Mouse (Mus musculus) ES-Bruce4 (cell line): ENCODE data around the gene Wdr41. TPM values are rescaled to one million over a fixed set of nuclear protein-coding genes. Genes with fewer than 3 reads are reported as not detected.

ENCODE experiments used
- H3K27ac ChIP-seq: 2 replicates; pipeline ENCODE4 v1.5.1; 2012; ENCODE audit warnings: low read length, inconsistent platforms; ENCODE audit not compliant: insufficient read depth
- H3K27me3 ChIP-seq: 2 replicates; pipeline ENCODE4 v1.6.1; 2012; ENCODE audit warnings: mild to moderate bottlenecking, low read length, inconsistent platforms; ENCODE audit not compliant: control insufficient read depth, poor library complexity, insufficient read depth, severe bottlenecking
- H3K36me3 ChIP-seq: 2 replicates; pipeline ENCODE4 v1.6.1; 2012; ENCODE audit warnings: inconsistent platforms, mild to moderate bottlenecking, low read length, moderate library complexity; ENCODE audit not compliant: control insufficient read depth, poor library complexity, insufficient read depth, severe bottlenecking
- H3K4me1 ChIP-seq: one replicate; pipeline ENCODE4 v1.8.1; 2011; ENCODE audit warnings: low read length; ENCODE audit not compliant: control insufficient read depth, insufficient read depth
- H3K4me3 ChIP-seq: 2 replicates; pipeline ENCODE4 v1.5.1; 2011; ENCODE audit warnings: low read depth, mild to moderate bottlenecking, low read length
- H3K9ac ChIP-seq: 2 replicates; pipeline ENCODE4 v1.6.1; 2012; ENCODE audit warnings: low read depth, mild to moderate bottlenecking, inconsistent platforms; ENCODE audit not compliant: poor library complexity, severe bottlenecking
- H3K9me3 ChIP-seq: replicated peaks from 2 replicates; pipeline ENCODE4 v1.6.1; 2012; ENCODE audit warnings: mild to moderate bottlenecking, low read length, inconsistent platforms; ENCODE audit not compliant: control insufficient read depth, poor library complexity, insufficient read depth, severe bottlenecking
- CTCF ChIP-seq: IDR thresholded peaks from one replicate; pipeline ENCODE4 v1.8.1; 2011; ENCODE audit warnings: low read depth, low read length
- EP300 ChIP-seq: IDR thresholded peaks from 2 replicates; pipeline ENCODE4 v1.6.1; 2011; ENCODE audit warnings: low read depth, low read length; ENCODE audit not compliant: insufficient read depth
- POLR2A ChIP-seq: IDR thresholded peaks from one replicate; pipeline ENCODE4 v1.8.1; 2011; ENCODE audit warnings: low read length; ENCODE audit not compliant: insufficient read depth
- polyA plus RNA-seq: library from polyadenylated mRNA; stranded (reverse); fragments of >200 nt; gene quantifications from 2 replicates; pipeline ENCODE4 v1.2.4, GENCODE M21; 2011; ENCODE audit warnings: low read depth; ENCODE audit not compliant: missing spikeins, insufficient read depth, insufficient read length

Wdr41 gene
- polyA plus RNA-seq, 1 experiment: 13.4 TPM

GRCm38 (mm10) chr13:95058885-95059284 lies 82.7 kb downstream of the Wdr41 start:
- Histone ChIP-seq H3K9ac (no peak overlapping the region), H3K36me3 (no peaks in the 10 kb centered on the region), H3K9me3 (no peaks in the 10 kb centered on the region), H3K27ac (no peak overlapping the region), H3K4me1 (no peaks in the 10 kb centered on the region), H3K27me3 (no peaks in the 10 kb centered on the region), H3K4me3 (no peak overlapping the region)
- TF ChIP-seq EP300: no peak
- TF ChIP-seq CTCF: no peak
- no peak for TF ChIP-seq POLR2A

GRCm38 (mm10) chr13:95063390-95064017 lies 87.4 kb downstream of the Wdr41 start:
- TF ChIP-seq EP300 (no peak), POLR2A (no peak), CTCF (no peak)
- Histone ChIP-seq H3K27ac (no peak overlapping the region), H3K27me3 (no peaks in the 10 kb centered on the region), H3K4me3 (no peak overlapping the region), H3K36me3 (no peaks in the 10 kb centered on the region), H3K9ac (no peak overlapping the region), H3K9me3 (no peaks in the 10 kb centered on the region), H3K4me1 (no peaks in the 10 kb centered on the region)

- Histone ChIP-seq H3K4me3 (no peak overlapping the region), H3K27me3 (no peaks in the 10 kb centered on the region), H3K4me1 (no peaks in the 10 kb centered on the region), H3K27ac (no peak overlapping the region), H3K9ac (no peak overlapping the region), H3K36me3 (no peaks in the 10 kb centered on the region), H3K9me3 (no peaks in the 10 kb centered on the region)
- TF ChIP-seq EP300 (no peak), CTCF (no peak), POLR2A (no peak)
Observed at GRCm38 (mm10) chr13:95067854-95068253, 91.7 kb downstream of the Wdr41 start.

- no peaks in the 10 kb centered on the region for H3K36me3 ChIP-seq
- H3K4me1 ChIP-seq: no peaks in the 10 kb centered on the region
- H3K9me3 ChIP-seq: no peaks in the 10 kb centered on the region
- TF ChIP-seq POLR2A (no peak), CTCF (no peak), EP300 (no peak)
- H3K9ac ChIP-seq: no peak overlapping the region
- H3K27ac ChIP-seq: no peak overlapping the region
- H3K4me3 ChIP-seq: no peak overlapping the region
- H3K27me3 ChIP-seq: no peaks in the 10 kb centered on the region
Observed at GRCm38 (mm10) chr13:95070268-95070667, 94.1 kb downstream of the Wdr41 start.

Other genes starting within 250 kb of the Wdr41 start
- gene Tbca, start 187.4 kb upstream of the Wdr41 start, polyA plus RNA-seq: 341 and 354 TPM in 2 replicates
- gene Otp, start 100.7 kb upstream of the Wdr41 start, polyA plus RNA-seq: not detected in 2 replicates